Mouse (Mus musculus) erythroblast, embryonic 14.5 days (primary cell): ENCODE data around the gene Asb5.

ENCODE experiments used
- GATA1 ChIP-seq: IDR thresholded peaks from 2 replicates; pipeline ENCODE4 v1.6.1; 2012; ENCODE audit warnings: low read length, inconsistent platforms, mixed read lengths
- TAL1 ChIP-seq: IDR thresholded peaks from 3 replicates; pipeline ENCODE4 v1.6.1; 2012; ENCODE audit warnings: low read length, inconsistent platforms, mixed read lengths

GRCm38 (mm10) chr8:54603440-54603839 lies 74.1 kb downstream of the Asb5 start:
- TF ChIP-seq TAL1 (no peak), GATA1 (no peak)
